Mouse (Mus musculus) C2C12 (cell line): Measurements from ENCODE around the gene Upf3a. TPM values are rescaled to one million over a fixed set of nuclear protein-coding genes. Genes with fewer than 3 reads are reported as not detected.
"Not testable (repeated sequence)": the region's sequence is repeated elsewhere in the genome, so short reads cannot be mapped to it uniquely, and the experiment has no call there.

Experiments used
- H3K27me3 ChIP-seq: one replicate; pipeline ENCODE4 v1.6.1; 2011; ENCODE audit not compliant: control insufficient read depth, insufficient read depth, insufficient read length
- H3K36me3 ChIP-seq: one replicate; pipeline ENCODE4 v1.6.1; 2011; ENCODE audit not compliant: control insufficient read depth, insufficient read depth
- H3K4me3 ChIP-seq: one replicate; pipeline ENCODE4 v1.5.1; 2011; ENCODE audit warnings: mild to moderate bottlenecking, control low read depth; ENCODE audit not compliant: poor library complexity, insufficient read depth, severe bottlenecking
- H3K79me2 ChIP-seq: one replicate; pipeline ENCODE4 v1.6.1; 2011; ENCODE audit not compliant: control insufficient read depth, insufficient read depth
- H3K79me3 ChIP-seq: one replicate; pipeline ENCODE4 v1.6.1; 2011; ENCODE audit warnings: low read depth, control low read depth
- H3ac ChIP-seq: one replicate; pipeline ENCODE3; 2011; ENCODE audit warnings: low read depth; ENCODE audit not compliant: control insufficient read depth, insufficient read length
- CEBPB ChIP-seq: IDR thresholded peaks from one replicate; pipeline ENCODE4 v1.6.1; 2011; ENCODE audit warnings: low read depth, mild to moderate bottlenecking, control low read depth, moderate library complexity
- CTCF ChIP-seq: IDR thresholded peaks from one replicate; pipeline ENCODE4 v1.5.1; 2011; ENCODE audit not compliant: control insufficient read depth, insufficient read depth, insufficient read length
- FOSL1 ChIP-seq: IDR thresholded peaks from one replicate; pipeline ENCODE4 v1.8.0; 2011; ENCODE audit warnings: mild to moderate bottlenecking, low read length; ENCODE audit not compliant: poor library complexity, insufficient read depth, severe bottlenecking
- MAX ChIP-seq: IDR thresholded peaks from one replicate; pipeline ENCODE4 v1.6.1; 2011; ENCODE audit warnings: mild to moderate bottlenecking, control low read depth
- MYOD1 ChIP-seq: IDR thresholded peaks from one replicate; pipeline ENCODE4 v1.6.1; 2011; ENCODE audit warnings: low read depth; ENCODE audit not compliant: control insufficient read depth, insufficient read length
- MYOG ChIP-seq: IDR thresholded peaks from one replicate; pipeline ENCODE4 v1.6.1; 2011; ENCODE audit not compliant: control insufficient read depth, insufficient read length; ENCODE audit errors: extremely low read depth
- USF1 ChIP-seq: IDR thresholded peaks from one replicate; pipeline ENCODE4 v1.6.1; 2011; ENCODE audit warnings: low read depth, mild to moderate bottlenecking, control low read depth, moderate library complexity
- long read RNA-seq, 2 experiments: library from polyadenylated mRNA; unstranded; transcript quantifications; one replicate each; pipeline ENCODE4 v2.0.0; 2019 to 2020
- polyA plus RNA-seq: library from polyadenylated mRNA; unstranded; fragments of >200 nt; fragmentation: generic; extraction: Trizol; gene quantifications from one replicate; pipeline ENCODE4 v1.2.1, GENCODE M21; 2012; ENCODE audit warnings: missing spikeins

Gene Upf3a
- polyA plus RNA-seq = 28.0 TPM
- long read RNA-seq, experiment 1, transcript Upf3a-201 (9 exons, 2,057 nt) = major isoform, 46 of 61 reads
- long read RNA-seq, experiment 1, partial matches to known transcripts = 9 of 61 reads
- long read RNA-seq, experiment 1, other reads (novel, unspliced or antisense) = 2 of 61 reads
- long read RNA-seq, experiment 2, transcript Upf3a-201 (9 exons, 2,057 nt) = major isoform, 148 of 164 reads
- long read RNA-seq, experiment 2, partial matches to known transcripts = 0 of 164 reads
- long read RNA-seq, experiment 2, other reads (novel, unspliced or antisense) = 16 of 164 reads

DNA sequence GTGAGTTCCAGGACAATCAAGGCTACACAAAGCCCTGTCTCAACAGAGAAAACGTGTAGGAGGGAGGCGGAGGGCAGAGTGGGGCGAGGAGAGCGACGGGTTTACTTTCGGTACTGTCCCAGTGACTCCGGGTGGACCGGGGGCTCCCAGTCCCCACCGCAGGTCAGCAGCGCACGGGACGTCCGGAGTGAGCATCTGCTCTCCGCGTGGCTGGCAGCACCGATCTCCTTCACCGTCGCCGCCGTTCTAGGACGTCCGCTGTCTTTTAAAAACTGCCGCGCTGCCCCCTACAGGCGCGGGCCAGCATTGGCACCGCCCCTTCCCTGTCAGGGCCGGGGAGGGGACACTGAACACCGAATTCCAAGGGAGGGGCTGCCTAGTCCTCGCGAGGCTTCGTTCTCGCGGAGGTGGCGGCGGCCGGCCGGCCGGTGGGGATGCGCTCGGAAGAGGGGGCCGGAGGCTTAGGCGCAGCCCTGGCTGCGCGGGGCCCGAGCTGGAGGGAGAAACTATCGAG lies at the start of gene Upf3a:
Gene Upf3a, plus strand, starts transcription at position 366 of the 514 bp plus-strand sequence.
- Histone ChIP-seq H3ac (peak within 1 kb of the TSS; percentile 98), H3K27me3 (no peaks in the 10 kb centered on the region), H3K79me2 (peaks cover 38% of the 10 kb centered on the region), H3K79me3 (peaks cover 10% of the 10 kb centered on the region), H3K36me3 (peaks cover 47% of the 10 kb centered on the region), H3K4me3 (peak within 1 kb of the TSS; percentile 53)
- TF ChIP-seq FOSL1 (no peak), CEBPB (no peak), MAX (peak; percentile 89), MYOD1 (no peak), MYOG (no peak), USF1 (no peak), CTCF (peak; percentile 52)

DNA sequence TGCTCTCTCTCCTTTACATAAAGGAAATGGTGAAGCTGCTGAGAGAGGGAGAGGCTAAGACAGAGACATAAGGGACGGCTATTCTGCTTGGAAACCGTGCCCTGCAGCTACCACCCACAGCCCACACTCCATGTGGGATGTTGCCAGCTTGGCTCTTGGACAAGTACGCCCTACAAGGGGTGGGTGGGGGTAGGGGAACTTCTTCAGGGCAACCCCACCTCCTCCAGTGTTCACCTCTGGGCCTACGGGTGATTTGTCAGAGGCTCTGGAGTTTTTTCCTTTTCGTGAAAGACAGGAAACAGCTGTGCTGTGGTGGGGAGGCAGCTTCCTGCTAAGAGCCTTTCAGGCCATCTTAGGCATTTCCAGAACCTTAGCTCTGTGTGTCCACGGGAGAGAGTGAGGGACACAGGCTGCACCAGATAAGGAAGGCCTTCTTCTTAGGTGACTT lies 45.1 kb upstream of the Upf3a start:
- Histone ChIP-seq H3ac (no peak overlapping the region), H3K79me3 (no peaks in the 10 kb centered on the region), H3K27me3 (peaks cover 3% of the 10 kb centered on the region), H3K79me2 (no peaks in the 10 kb centered on the region), H3K4me3 (no peak overlapping the region), H3K36me3 (no peaks in the 10 kb centered on the region)
- TF ChIP-seq MAX (no peak), USF1 (no peak), MYOG (no peak), CEBPB (no peak), MYOD1 (no peak), FOSL1 (no peak)

DNA sequence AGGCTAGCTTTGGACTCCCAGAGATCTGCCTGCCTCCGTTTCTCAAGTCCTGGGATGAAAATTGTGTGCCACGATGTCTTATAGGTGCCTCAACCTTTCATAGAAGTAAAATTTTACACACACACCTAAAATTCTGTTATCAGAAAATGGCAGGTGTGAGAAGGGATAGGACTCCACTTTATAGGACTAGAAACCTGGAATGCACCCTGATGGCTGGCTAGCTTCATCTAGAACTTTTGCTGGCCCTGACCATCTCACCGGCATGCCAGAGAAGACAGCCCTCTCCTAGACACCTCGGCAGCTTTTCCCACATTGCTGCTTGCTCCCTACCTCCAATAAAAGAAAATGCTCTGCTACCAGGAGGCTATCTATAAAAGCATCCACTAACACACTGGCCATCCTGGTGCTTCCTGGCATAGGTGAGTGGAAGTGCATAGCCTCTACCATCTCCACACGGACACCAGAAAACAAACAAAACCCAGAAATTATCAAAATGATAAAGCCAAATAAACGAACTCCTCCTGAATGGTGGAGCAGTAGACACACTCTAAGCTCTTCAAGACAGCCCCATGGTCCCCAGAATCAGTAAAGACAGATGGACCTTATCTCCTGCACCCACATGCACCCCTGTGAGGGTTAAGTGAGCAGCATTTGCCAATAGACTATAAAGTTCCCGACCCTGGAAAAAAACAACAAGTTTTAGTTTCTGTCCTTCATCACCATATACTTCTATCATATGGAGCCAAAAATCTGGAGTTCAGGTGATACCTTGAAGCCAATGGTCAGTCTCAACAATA lies 44.4 kb upstream of the Upf3a start:
- H3K4me3 ChIP-seq = no peak overlapping the region
- H3K79me2 ChIP-seq = no peaks in the 10 kb centered on the region
- no peak overlapping the region for H3ac ChIP-seq
- H3K36me3 ChIP-seq = no peaks in the 10 kb centered on the region
- TF ChIP-seq MYOD1 (no peak), MYOG (no peak), CTCF (no peak), CEBPB (no peak), MAX (no peak), FOSL1 (no peak), USF1 (no peak)
- H3K79me3 ChIP-seq = no peaks in the 10 kb centered on the region
- H3K27me3 ChIP-seq = peaks cover 2% of the 10 kb centered on the region

DNA sequence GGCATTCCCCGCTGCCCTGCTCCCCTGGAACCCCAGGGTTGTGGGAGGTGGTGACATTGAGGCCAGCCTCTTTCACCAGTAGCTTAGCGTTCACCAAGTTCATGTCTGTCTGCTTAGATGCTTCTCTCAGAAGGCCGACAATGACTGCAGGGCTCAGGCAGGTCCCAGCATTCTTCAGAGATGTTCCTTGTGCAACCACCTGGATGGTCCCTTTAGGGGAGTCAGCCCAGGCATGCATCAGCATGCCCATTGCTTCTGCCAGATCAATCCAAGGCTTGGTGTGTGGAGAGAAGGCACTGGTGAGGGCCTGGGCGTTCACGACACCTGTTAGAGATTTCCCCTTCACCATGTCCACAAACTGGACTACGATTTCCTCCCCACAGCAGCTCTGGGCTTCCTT lies 39.2 kb upstream of the Upf3a start:
- not testable (repeated sequence) for H3K79me3 ChIP-seq, H3K36me3 ChIP-seq, H3K27me3 ChIP-seq, H3K79me2 ChIP-seq, H3K4me3 ChIP-seq, H3ac ChIP-seq

DNA sequence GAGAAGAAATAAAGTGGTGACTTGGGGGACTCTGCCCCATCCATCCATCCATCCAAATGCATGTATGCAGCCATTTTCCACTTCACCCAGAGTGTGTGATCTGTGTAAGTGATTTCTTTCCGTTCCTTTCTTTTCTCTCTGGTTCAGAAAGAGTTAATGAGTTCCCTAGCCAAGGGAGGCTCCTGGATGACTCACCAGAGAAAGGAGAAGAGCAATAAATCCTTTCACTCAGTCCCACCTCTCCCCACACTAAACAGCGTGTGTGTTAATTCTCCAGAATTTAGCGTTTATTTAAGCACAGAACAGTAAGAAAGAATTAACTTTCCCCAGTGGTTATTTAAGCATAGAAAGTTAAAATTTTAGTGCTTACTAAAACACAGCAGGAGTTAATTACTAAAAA lies 37.8 kb upstream of the Upf3a start:
- no peaks in the 10 kb centered on the region for H3K79me3 ChIP-seq
- H3K36me3 ChIP-seq = no peaks in the 10 kb centered on the region
- no peaks in the 10 kb centered on the region for H3K79me2 ChIP-seq
- no peaks in the 10 kb centered on the region for H3K27me3 ChIP-seq
- no peak overlapping the region for H3K4me3 ChIP-seq
- no peak overlapping the region for H3ac ChIP-seq
- TF ChIP-seq FOSL1 (peak; percentile 55), CTCF (no peak)

DNA sequence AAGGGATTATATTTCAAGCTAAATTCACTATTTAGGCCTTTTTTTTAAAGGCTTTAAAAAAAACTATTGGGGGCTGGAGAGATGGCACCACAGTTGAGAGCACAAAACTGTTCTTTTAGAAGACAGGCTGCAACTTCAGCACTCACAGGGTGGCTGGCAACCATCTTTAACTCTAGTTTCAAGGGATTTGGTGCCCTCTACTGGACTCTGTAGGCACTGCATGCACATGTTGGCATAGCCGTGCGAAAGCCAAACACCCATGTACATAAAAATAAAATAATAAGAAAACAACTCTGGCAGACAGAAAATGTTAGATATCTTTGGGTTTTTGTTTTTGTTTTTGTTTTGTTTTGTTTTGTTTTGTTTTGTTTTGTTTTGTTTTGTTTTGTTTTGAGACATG lies 31.7 kb upstream of the Upf3a start:
- TF ChIP-seq MYOD1 (no peak), CTCF (peak; percentile 63)
- H3ac ChIP-seq = no peak overlapping the region
- peaks cover 16% of the 10 kb centered on the region for H3K79me2 ChIP-seq
- peaks cover 9% of the 10 kb centered on the region for H3K79me3 ChIP-seq
- H3K4me3 ChIP-seq = no peak overlapping the region
- no peaks in the 10 kb centered on the region for H3K27me3 ChIP-seq
- H3K36me3 ChIP-seq = no peaks in the 10 kb centered on the region
